Mouse (Mus musculus) activated CD4-positive, CD25-positive, alpha-beta regulatory T cell, adult 4 months (primary cell): ENCODE data around the gene Mybpc3. TPM values are rescaled to one million over a fixed set of nuclear protein-coding genes. Genes with fewer than 3 reads are reported as not detected.

ENCODE experiments used
- ATAC-seq: one replicate; pipeline ENCODE4 v1.8.0; 2017
- polyA plus RNA-seq, 2 experiments: library from polyadenylated mRNA; unstranded; fragments of 100-300 nt; shearing (Covaris generic); gene quantifications; one replicate each; pipeline ENCODE4 v1.2.1; 2017

Gene Mybpc3
- polyA plus RNA-seq, 2 experiments from 2014 or later: not detected

GRCm38 (mm10) chr2:91125101-91125500 lies 7.2 kb downstream of the Mybpc3 start:
- no peak for ATAC-seq

- ATAC-seq: no peak
Observed at GRCm38 (mm10) chr2:91128761-91129160, 10.8 kb downstream of the Mybpc3 start.

- no peak for ATAC-seq
Observed at GRCm38 (mm10) chr2:91130126-91130525, 12.2 kb downstream of the Mybpc3 start.

GRCm38 (mm10) chr2:91131251-91131650 lies 13.3 kb downstream of the Mybpc3 start:
- ATAC-seq: no peak

- ATAC-seq: no peak
Observed at GRCm38 (mm10) chr2:91132035-91132434, 14.1 kb downstream of the Mybpc3 start.

- ATAC-seq: peak; percentile 17
Observed at GRCm38 (mm10) chr2:91136513-91137412, 18.8 kb downstream of the Mybpc3 start.

- no peak for ATAC-seq
Observed at GRCm38 (mm10) chr2:91137481-91137880, 19.5 kb downstream of the Mybpc3 start.

GRCm38 (mm10) chr2:91139311-91139710 lies 21.4 kb downstream of the Mybpc3 start:
- no peak for ATAC-seq

GRCm38 (mm10) chr2:91139764-91140163 lies 21.8 kb downstream of the Mybpc3 start:
- no peak for ATAC-seq

- ATAC-seq: no peak
Observed at GRCm38 (mm10) chr2:91142920-91143319, 25.0 kb downstream of the Mybpc3 start.

GRCm38 (mm10) chr2:91143401-91143800 lies 25.5 kb downstream of the Mybpc3 start:
- ATAC-seq: no peak

- ATAC-seq: no peak
Observed at GRCm38 (mm10) chr2:91148101-91148500, 30.2 kb downstream of the Mybpc3 start.

GRCm38 (mm10) chr2:91151331-91151730 lies 33.4 kb downstream of the Mybpc3 start:
- ATAC-seq: no peak

- ATAC-seq: no peak
Observed at GRCm38 (mm10) chr2:91152885-91153377, 35.0 kb downstream of the Mybpc3 start.

GRCm38 (mm10) chr2:91154091-91154490 lies 36.1 kb downstream of the Mybpc3 start:
- ATAC-seq: no peak

- ATAC-seq: no peak
Observed at GRCm38 (mm10) chr2:91157002-91157752, 39.2 kb downstream of the Mybpc3 start.

- no peak for ATAC-seq
Observed at GRCm38 (mm10) chr2:91160591-91160990, 42.6 kb downstream of the Mybpc3 start.

GRCm38 (mm10) chr2:91162952-91163351 lies 45.0 kb downstream of the Mybpc3 start:
- no peak for ATAC-seq

- no peak for ATAC-seq
Observed at GRCm38 (mm10) chr2:91163532-91163931, 45.6 kb downstream of the Mybpc3 start.

- no peak for ATAC-seq
Observed at GRCm38 (mm10) chr2:91164991-91165390, 47.0 kb downstream of the Mybpc3 start.

- no peak for ATAC-seq
Observed at GRCm38 (mm10) chr2:91167629-91168028, 49.7 kb downstream of the Mybpc3 start.

- ATAC-seq: no peak
Observed at GRCm38 (mm10) chr2:91169587-91170322, 51.8 kb downstream of the Mybpc3 start.

- ATAC-seq: no peak
Observed at GRCm38 (mm10) chr2:91175490-91175889, 57.5 kb downstream of the Mybpc3 start.
